ENCODE assay signal across 23 mouse cellular contexts in genomic region chr7:98333507-98333906, GRCm38 (mm10). TPM values are rescaled to one million over a fixed set of nuclear protein-coding genes. Genes with fewer than 3 reads are reported as not detected.
"Had no signal": no experiment of that assay in that cellular context is flagged by ENCODE, and none has a peak within 500 bp of the region (broad histone marks: within the 10 kb centered on the region; RNA-seq: fewer than 3 reads in every experiment).

No protein-coding gene starts in this region.

- H3K4me2 ChIP-seq: heart, embryonic 11.5 days; heart, embryonic 13.5 days; heart, embryonic 15.5 days; hindbrain, embryonic 13.5 days; hindbrain, embryonic 15.5 days; kidney, embryonic 15.5 days; limb, embryonic 13.5 days; limb, embryonic 15.5 days; liver, embryonic 11.5 days had no signal

- H3K27me3 ChIP-seq: heart, embryonic 13.5 days; heart, embryonic 15.5 days; hindbrain, embryonic 13.5 days; hindbrain, embryonic 15.5 days; kidney, embryonic 15.5 days; limb, embryonic 13.5 days; limb, embryonic 15.5 days had no signal

- ATAC-seq: hindbrain, postnatal 0 days; intestine, embryonic 16.5 days had no signal

- H3K27ac ChIP-seq: heart, adult 2 months; heart, embryonic 13.5 days; heart, embryonic 15.5 days; hindbrain, embryonic 13.5 days; hindbrain, embryonic 15.5 days; hindbrain, postnatal 0 days; kidney, embryonic 15.5 days; kidney, postnatal 0 days; limb, embryonic 13.5 days; limb, embryonic 15.5 days had no signal

- DNase-seq: gastrocnemius, postnatal 14 days; gastrocnemius, postnatal 36 days; heart, adult 2 months; heart, postnatal 14 days; heart, postnatal 36 days; kidney, adult 11 months; kidney, adult 9 months; layer of hippocampus, adult 9-11 months; layer of hippocampus, postnatal 36 days; left cerebral cortex, postnatal 4 days had no signal

- H3K9me3 ChIP-seq: heart, embryonic 13.5 days; heart, embryonic 15.5 days; hindbrain, embryonic 13.5 days; hindbrain, embryonic 15.5 days; kidney, embryonic 15.5 days; limb, embryonic 13.5 days; limb, embryonic 15.5 days had no signal

- H3K4me3 ChIP-seq: heart, adult 2 months; heart, embryonic 13.5 days; heart, embryonic 15.5 days; hindbrain, embryonic 13.5 days; hindbrain, embryonic 15.5 days; kidney, embryonic 15.5 days; limb, embryonic 13.5 days; limb, embryonic 15.5 days had no signal

- H3K9ac ChIP-seq: heart, embryonic 13.5 days; heart, embryonic 15.5 days; hindbrain, embryonic 13.5 days; hindbrain, embryonic 15.5 days; kidney, embryonic 15.5 days; limb, embryonic 13.5 days; limb, embryonic 15.5 days had no signal

- H3K36me3 ChIP-seq: heart, embryonic 13.5 days; heart, embryonic 15.5 days; hindbrain, embryonic 13.5 days; hindbrain, embryonic 15.5 days; kidney, embryonic 15.5 days; limb, embryonic 13.5 days; limb, embryonic 15.5 days had no signal

RNA-seq across cellular contexts. Expression of gene Tsku, which starts 27.6 kb away (rescaled TPM):
- total RNA-seq: hematopoietic stem cell, adult 5-6 weeks had no signal
